Mouse (Mus musculus) cerebellum, adult 2 months (tissue): ENCODE measurements around the gene Slc39a2. TPM values are rescaled to one million over a fixed set of nuclear protein-coding genes. Genes with fewer than 3 reads are reported as not detected.
A peak's percentile ranks its signal among the peaks of the same experiment; 100 is the strongest.

Experiments used
- DNase-seq, 2 experiments: peaks; one replicate each; pipeline ENCODE4 v3.0.0; 2021
- H3K27ac ChIP-seq: fragments of 200-500 bp; 2 replicates; pipeline ENCODE4 v1.5.1; 2012; ENCODE audit warnings: low read length, control low read depth, inconsistent platforms; ENCODE audit not compliant: insufficient read depth
- H3K27me3 ChIP-seq: fragments of 200-500 bp; 2 replicates; pipeline ENCODE4 v1.6.1; 2012; ENCODE audit warnings: inconsistent platforms, mild to moderate bottlenecking, low read length, moderate library complexity; ENCODE audit not compliant: control insufficient read depth, insufficient read depth
- H3K4me1 ChIP-seq: fragments of 200-500 bp; 2 replicates; pipeline ENCODE4 v1.6.1; 2011; ENCODE audit warnings: low read length; ENCODE audit not compliant: control insufficient read depth, insufficient read depth
- H3K4me3 ChIP-seq: fragments of 200-500 bp; replicated peaks from 2 replicates; pipeline ENCODE3; 2011; ENCODE audit warnings: mild to moderate bottlenecking, low read depth, low read length, control low read depth; ENCODE audit not compliant: insufficient read depth
- CTCF ChIP-seq: fragments of 200-500 bp; IDR thresholded peaks from 2 replicates; pipeline ENCODE4 v1.5.1; 2011; ENCODE audit warnings: low read depth, mild to moderate bottlenecking, control low read depth, low read length, moderate library complexity, borderline replicate concordance; ENCODE audit not compliant: insufficient read depth
- POLR2A ChIP-seq: fragments of 200-500 bp; IDR thresholded peaks from 2 replicates; pipeline ENCODE4 v1.6.1; 2011; ENCODE audit warnings: low read length, control low read depth, borderline replicate concordance; ENCODE audit not compliant: insufficient read depth
- WGBS: fragments of 180-500 bp; shearing (Covaris S2); methylation state at CpG from one replicate; pipeline ENCODE4 v1.1.7; 2018; 5-methylcytosine and 5-hydroxymethylcytosine counted together
- polyA plus RNA-seq: library from polyadenylated mRNA; depleted of rRNA; stranded (reverse); fragments of >200 nt; gene quantifications from 2 replicates; pipeline ENCODE4 v1.2.3, GENCODE M21; 2012

The Slc39a2 gene
- polyA plus RNA-seq, 1 experiment: 13.8 TPM

GRCm38 (mm10) chr14:51871741-51872140 lies 20.9 kb upstream of the Slc39a2 start:
- no peak for DNase-seq
- WGBS: 60% methylated on average over 9 of the region's 9 CpGs
- Histone ChIP-seq H3K27me3 (no peaks in the 10 kb centered on the region), H3K4me1 (no peaks in the 10 kb centered on the region), H3K4me3 (no peak overlapping the region), H3K27ac (no peak overlapping the region)
- TF ChIP-seq POLR2A: no peak
- TF ChIP-seq CTCF: no peak

- H3K4me3 ChIP-seq: no peak overlapping the region
- TF ChIP-seq CTCF (no peak), POLR2A (no peak)
- H3K27ac ChIP-seq: no peak overlapping the region
- no peaks in the 10 kb centered on the region for H3K4me1 ChIP-seq
- WGBS: 91% methylated on average over 3 of the region's 3 CpGs
- no peak for DNase-seq
- H3K27me3 ChIP-seq: no peaks in the 10 kb centered on the region
Observed at GRCm38 (mm10) chr14:51877517-51877916, 15.2 kb upstream of the Slc39a2 start.

- WGBS: 2% methylated on average over 4 of the region's 4 CpGs
- H3K27ac ChIP-seq: no peak overlapping the region
Observed at GRCm38 (mm10) chr14:51883527-51884030, 9.1 kb upstream of the Slc39a2 start.

GRCm38 (mm10) chr14:51884031-51884544 lies 8.6 kb upstream of the Slc39a2 start:
- no peak for TF ChIP-seq POLR2A
- no peak for TF ChIP-seq CTCF
- peak overlapping the region; percentile 59 for H3K4me3 ChIP-seq
- 1% methylated on average over 14 of the region's 14 CpGs for WGBS
- H3K27me3 ChIP-seq: no peaks in the 10 kb centered on the region
- H3K4me1 ChIP-seq: peaks cover 4% of the 10 kb centered on the region; the same call in 1 of the 2 replicates
- H3K27ac ChIP-seq: no peak overlapping the region
- DNase-seq: no peak

More at GRCm38 (mm10) chr14:51883527-51884030, 9.1 kb upstream of the Slc39a2 start:
- DNase-seq: peak; percentile 58 to 69
- H3K27me3 ChIP-seq: no peaks in the 10 kb centered on the region
- peaks cover 4% of the 10 kb centered on the region; the same call in 1 of the 2 replicates for H3K4me1 ChIP-seq
- H3K4me3 ChIP-seq: peak overlapping the region; percentile 34
- TF ChIP-seq CTCF: peak; percentile 11; the same call in 1 of the 2 replicates
- TF ChIP-seq POLR2A: no peak

- no peaks in the 10 kb centered on the region for H3K27me3 ChIP-seq
- under 1% methylated on average over 43 of the region's 43 CpGs for WGBS
- peaks cover 4% of the 10 kb centered on the region; the same call in 1 of the 2 replicates for H3K4me1 ChIP-seq
- no peak for TF ChIP-seq CTCF
- peak; percentile 81; the same call in 1 of the 2 replicates for TF ChIP-seq POLR2A
- peak within 1 kb of the TSS; percentile 3; the same call in 1 of the 2 replicates for H3K27ac ChIP-seq
- peak within 1 kb of the TSS; percentile 59 for H3K4me3 ChIP-seq
- DNase-seq: peak; percentile 91 to 94
Observed at GRCm38 (mm10) chr14:51884598-51885331, 7.9 kb upstream of the Slc39a2 start, which contains the start of gene Mettl17. Gene Mettl17 (plus strand): TSS chr14:51884842.

GRCm38 (mm10) chr14:51886051-51886450 lies 6.6 kb upstream of the Slc39a2 start:
- DNase-seq: no peak
- WGBS: 44% methylated on average over 6 of the region's 6 CpGs
- TF ChIP-seq CTCF: no peak
- no peak for TF ChIP-seq POLR2A
- Histone ChIP-seq H3K4me3 (no peak overlapping the region), H3K27me3 (no peaks in the 10 kb centered on the region), H3K27ac (no peak overlapping the region), H3K4me1 (peaks cover 4% of the 10 kb centered on the region; the same call in 1 of the 2 replicates)

GRCm38 (mm10) chr14:51889833-51890232 lies 2.9 kb upstream of the Slc39a2 start:
- TF ChIP-seq POLR2A (no peak), CTCF (no peak)
- Histone ChIP-seq H3K27ac (no peak overlapping the region), H3K27me3 (no peaks in the 10 kb centered on the region), H3K4me1 (peaks cover 4% of the 10 kb centered on the region; the same call in 1 of the 2 replicates), H3K4me3 (no peak overlapping the region)
- DNase-seq: no peak
- WGBS: 87% methylated on average over 6 of the region's 6 CpGs
